Mouse (Mus musculus) ES-Bruce4 (cell line): ENCODE measurements around the gene Gstt1.

Experiments
- CTCF ChIP-seq: IDR thresholded peaks from one replicate; pipeline ENCODE4 v1.8.1; 2011; ENCODE audit warnings: low read depth, low read length
- EP300 ChIP-seq: IDR thresholded peaks from 2 replicates; pipeline ENCODE4 v1.6.1; 2011; ENCODE audit warnings: low read depth, low read length; ENCODE audit not compliant: insufficient read depth
- POLR2A ChIP-seq: IDR thresholded peaks from one replicate; pipeline ENCODE4 v1.8.1; 2011; ENCODE audit warnings: low read length; ENCODE audit not compliant: insufficient read depth

- no peak for TF ChIP-seq EP300
- TF ChIP-seq CTCF, result no peak
- no peak for TF ChIP-seq POLR2A
Measured at GRCm38 (mm10) chr10:75839092-75839491, 40.7 kb upstream of the Gstt1 start.
